Mouse (Mus musculus) gastrocnemius, postnatal 14 days (tissue): ENCODE data around the gene Mlc1. TPM values are rescaled to one million over a fixed set of nuclear protein-coding genes. Genes with fewer than 3 reads are reported as not detected.

ENCODE experiments used
- DNase-seq: peaks from one replicate; pipeline ENCODE4 v3.0.0; 2021; ENCODE audit warnings: mixed read lengths
- intact Hi-C: fragments of 180-260 bp; cut with DNase I; formaldehyde crosslinking; loops from one replicate; pipeline ENCODE4 v1.15.1; 2025; ENCODE audit warnings: low total_unique reads
- long read RNA-seq, 2 experiments: library from polyadenylated mRNA; stranded (forward); transcript quantifications; one replicate each; pipeline ENCODE4 v2.0.0; 2021
- total RNA-seq, 2 experiments: library from RNA; stranded (reverse); gene quantifications; 2 replicates each; pipeline ENCODE4 v1.2.3; 2021

The Mlc1 gene
- under 1 TPM; 0.10 to 0.11 TPM for total RNA-seq
- long read RNA-seq, experiment 1, result 0 reads
- long read RNA-seq, experiment 2, result 0 reads

DNA sequence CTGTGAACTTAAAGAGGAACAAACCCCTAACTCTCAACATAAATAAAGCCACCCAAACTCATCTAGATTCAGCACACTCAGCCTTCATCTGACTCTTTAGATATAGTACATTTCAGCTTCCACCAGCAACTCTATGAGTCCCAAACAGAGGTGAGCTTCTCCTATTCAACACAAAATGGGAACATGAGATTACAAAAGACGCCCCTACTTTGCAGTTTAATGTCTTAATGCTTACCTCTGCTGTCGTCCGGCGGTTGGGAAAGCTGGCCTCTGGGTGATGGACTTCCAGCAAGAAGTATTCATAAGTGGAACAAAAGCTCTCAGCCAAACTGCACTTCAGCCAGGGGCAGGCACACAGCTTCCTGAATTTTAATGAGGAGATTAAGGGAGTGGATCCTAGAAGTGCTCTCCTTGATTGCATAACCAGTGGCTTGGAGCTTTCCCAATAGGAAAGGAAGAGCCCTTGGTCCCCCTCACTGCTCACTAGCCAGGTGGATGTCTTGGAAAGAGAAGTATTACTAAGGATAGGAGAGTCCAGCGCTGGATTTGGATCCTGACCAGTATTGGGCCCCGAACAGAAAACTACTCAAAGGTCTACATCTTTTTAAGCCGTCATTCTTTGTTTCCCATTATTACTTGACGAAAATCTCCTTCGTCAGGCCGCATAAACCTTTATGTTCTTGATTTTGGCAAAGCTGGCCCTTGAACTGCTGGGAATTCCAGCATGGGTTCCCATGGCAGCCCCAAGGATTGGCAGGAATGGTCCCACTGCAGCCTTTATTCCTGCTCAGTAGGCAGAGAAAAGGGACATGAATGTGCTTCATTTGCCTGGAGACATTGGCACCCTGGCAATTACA is at the start of gene Mlc1:
TSS of gene Mlc1 (minus strand) at position 727 of the 857 bp plus-strand sequence.
- intact Hi-C loops, result no loop called here
- no peak for DNase-seq

DNA sequence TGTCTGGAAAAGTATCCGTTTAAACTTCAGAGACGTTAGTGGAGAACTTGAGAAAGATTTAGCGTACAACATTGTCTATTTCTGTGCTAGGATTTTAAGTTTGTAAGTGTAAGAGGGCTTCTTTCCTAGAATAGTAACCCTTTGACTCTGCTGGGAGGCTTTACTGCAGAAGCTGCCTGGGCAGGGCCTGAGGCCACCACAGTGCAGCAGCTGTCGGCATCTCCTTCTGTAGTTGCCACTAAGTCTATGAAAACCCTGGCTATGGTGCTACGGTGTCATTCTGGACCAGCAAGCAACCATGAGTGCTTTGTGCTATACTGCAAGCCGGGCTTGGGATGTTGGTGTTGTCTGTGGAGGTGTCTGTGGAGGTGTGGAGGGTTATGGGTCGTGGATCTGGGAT is 41.7 kb upstream of the Mlc1 start:
- no peak for DNase-seq
- intact Hi-C loops, result no loop called here

DNA sequence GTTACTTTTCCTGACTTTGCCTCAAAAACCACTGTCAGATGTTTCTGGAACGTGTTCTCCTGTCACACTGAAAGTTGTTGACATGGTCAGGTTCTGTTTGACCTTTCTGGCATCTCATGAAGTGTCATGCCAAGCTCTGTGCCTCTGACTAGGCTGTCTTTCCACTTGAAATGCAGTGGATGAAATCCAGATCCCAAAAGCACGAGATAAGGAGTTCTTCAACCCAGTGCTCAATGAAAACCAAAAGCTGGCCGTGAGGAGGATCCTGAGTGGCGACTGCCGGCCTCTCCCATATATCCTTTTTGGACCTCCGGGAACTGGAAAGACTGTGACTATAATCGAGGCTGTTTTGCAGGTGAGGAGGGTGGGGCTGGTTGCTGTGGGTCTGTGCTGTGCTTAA is 41.3 kb upstream of the Mlc1 start:
- no peak for DNase-seq
- intact Hi-C loops, result no loop called here

DNA sequence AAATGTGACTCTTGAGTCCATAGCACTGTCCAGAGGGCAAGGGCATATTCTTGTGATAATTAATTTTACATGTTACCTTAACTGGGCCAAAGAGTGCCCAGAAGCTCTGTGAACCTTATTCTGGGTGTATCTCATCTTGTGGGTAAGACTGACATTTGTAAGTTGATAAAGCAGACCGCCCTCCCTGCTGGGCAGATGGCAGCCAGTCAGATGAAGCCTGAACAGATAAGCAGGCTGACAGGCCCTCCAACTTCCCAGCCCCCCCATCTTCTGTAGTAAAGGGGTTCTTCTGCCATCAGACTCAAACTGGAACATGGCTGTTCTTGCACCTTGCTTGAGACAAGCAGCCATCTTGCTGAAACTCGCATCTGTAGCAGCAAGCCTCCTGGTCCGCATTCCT is 37.9 kb upstream of the Mlc1 start:
- no peak for DNase-seq
- intact Hi-C loops, result no loop called here

DNA sequence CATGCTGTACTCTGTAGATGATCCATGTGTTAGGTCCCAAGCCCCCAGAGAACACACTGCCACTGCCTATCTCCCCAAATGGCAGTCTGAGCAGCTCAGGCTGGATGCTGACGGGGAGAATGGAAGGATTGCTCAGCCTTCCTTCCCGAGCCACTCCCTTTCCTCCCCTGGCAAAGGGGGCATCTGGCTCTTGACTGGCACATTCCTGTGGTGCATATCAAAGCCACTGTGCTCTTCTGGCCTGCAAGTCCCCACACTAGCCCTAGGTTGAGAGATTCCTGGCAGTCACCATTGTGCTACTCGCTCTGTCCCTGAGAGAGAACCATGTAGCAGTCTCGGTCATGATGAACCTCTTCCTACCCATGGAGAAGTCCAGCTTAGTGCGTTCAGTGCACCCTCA is 29.0 kb upstream of the Mlc1 start:
- intact Hi-C loops, result no loop called here
- DNase-seq, result no peak

DNA sequence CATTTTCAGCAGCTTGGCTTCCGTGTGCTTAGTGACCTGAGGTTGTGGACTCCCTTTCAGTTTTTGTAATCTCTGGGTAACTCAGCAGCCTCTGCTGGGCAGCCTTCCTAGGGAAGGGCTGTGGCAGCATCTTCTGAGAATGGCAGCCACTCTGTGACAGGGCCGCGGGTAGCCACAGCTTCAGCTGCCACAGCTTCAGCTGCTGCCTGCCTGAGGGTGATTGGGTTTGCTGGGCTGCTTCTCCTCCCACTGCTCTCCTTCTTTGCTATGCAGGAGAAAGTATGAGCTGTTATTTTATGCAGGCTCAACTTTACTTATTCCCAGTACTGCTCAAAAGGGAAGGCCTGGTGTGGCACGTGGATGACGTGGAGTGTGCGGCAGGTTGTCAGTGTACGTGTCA is 28.2 kb upstream of the Mlc1 start:
- no peak for DNase-seq
- intact Hi-C loops, result no loop called here

DNA sequence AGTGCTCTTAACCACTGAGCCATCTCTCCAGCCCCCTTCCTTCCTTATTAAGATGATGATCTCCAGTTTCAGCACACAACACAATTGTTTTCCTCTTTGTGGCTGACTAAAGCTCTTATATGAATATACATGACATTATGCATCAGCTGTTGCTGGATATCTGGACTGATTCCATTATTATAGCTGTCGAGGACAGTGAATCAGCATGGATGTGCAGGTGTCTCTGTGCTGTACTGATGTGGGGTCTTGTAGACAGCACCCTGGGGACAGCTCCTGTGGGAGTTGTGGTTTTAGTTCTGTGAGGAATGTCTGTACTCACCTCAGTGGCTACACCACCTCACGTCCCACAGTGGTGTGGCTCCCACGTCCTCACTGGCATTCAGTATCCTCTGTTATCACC is 22.4 kb upstream of the Mlc1 start:
- no peak for DNase-seq
- intact Hi-C loops, result no loop called here

DNA sequence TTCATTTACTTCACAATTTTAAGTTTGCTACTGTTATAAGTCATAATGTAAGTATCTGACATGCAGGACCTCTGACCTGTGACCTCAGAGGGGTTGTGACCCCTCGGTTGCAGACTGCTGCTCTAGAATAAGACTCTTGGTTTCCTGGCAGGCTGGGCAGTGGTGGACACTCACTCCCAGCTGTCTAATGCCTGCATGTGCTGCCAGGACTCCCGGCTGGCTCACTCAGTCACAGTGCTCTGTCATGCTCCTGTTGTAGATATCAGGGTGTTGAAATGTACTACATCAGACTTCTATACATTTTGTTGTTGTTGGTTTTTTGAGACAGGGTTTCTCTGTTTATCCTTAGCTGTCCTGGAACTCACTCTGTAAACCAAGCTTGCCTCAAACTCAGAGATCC is 21.6 kb upstream of the Mlc1 start:
- no peak for DNase-seq
- intact Hi-C loops, result no loop called here

DNA sequence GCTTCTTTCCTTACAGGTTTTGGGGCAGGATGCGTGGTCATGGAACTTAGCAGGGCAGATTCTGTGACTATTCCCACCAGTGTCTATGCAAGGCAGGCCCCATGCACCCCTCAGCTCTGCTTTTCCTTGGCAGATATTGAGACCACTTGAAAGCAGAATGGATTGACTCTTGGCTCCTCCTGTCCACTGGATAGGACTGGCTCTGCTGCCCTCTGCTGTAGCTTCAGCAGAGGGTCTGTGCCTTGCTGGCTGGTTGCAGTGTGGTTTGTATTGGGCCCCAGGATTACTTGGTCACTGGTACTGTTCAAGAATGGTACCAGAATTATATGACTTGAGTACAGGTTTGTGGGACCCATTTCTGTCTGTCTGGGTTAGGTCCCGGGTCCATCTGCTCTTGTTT is 20.3 kb upstream of the Mlc1 start:
- DNase-seq, result no peak
- intact Hi-C loops, result no loop called here

DNA sequence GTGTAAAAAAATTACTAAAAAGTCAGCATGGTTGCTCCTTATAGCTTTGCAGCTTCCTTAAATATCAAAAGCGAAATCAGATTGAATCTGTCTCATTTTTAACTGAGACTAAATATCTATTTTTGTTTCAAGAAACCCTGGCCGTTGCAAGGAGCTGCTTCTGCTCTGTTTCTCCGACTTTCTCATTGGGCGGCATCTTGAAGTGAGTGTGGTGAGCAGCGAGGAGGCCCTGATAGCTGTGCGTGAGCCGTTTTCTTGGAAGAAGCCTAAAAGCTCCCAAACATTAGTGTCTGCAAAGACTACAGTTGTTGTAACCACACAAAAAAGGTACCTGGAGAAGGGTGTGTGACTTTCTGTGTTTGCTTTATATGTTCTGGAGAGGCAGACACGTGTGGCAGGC is 19.8 kb upstream of the Mlc1 start:
- intact Hi-C loops, result no loop called here
- no peak for DNase-seq

DNA sequence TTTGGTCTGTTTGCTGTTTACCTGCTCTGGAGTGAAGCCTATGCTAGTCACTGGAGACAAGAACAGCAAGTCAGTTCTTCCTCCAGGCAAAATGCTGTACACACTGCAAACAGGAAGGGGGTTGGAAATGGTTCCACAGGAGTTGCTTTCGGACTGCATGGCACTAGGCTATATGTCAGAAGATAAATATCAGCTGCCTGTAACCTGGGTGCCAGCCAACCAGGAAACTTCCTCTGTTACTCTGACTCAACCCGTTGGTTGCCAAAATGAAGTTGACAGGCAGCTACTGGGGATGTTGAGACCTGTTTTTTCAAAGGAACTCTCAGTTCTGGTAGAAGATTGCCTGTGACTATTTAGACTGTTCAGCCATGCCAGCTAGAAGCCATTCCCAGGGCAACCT is 10.4 kb upstream of the Mlc1 start:
- intact Hi-C loops, result no loop called here
- no peak for DNase-seq

DNA sequence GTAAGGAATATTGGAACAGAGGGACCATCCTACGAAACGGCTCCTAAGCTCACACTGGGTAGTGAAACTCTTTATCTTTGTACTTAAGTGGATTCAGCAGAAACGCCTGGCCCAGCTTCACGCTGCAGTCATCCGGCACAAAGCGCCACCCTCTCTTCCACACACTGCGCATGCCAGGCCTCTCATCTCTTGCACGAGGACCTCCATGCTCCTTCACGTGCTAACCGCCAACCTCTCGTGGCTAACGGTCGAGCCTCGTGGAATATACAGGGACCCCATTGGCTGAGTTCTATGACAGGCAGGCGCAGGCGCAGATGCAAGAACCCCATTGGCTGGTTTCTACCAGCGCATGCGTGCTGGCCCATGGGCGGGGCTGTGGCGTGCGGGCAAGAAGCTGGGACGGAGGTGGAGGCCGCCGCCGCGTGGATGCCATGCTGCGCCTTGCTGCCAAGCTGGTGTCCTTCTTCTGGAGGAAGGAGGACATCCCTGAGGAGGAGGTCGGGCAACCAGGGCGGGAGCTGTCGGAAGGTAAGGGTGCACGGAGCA is 3.8 kb upstream of the Mlc1 start, which contains the start of gene Mov10l1:
TSS of gene Mov10l1 (plus strand) at position 376 of the 546 bp plus-strand sequence.
- DNase-seq, result no peak

DNA sequence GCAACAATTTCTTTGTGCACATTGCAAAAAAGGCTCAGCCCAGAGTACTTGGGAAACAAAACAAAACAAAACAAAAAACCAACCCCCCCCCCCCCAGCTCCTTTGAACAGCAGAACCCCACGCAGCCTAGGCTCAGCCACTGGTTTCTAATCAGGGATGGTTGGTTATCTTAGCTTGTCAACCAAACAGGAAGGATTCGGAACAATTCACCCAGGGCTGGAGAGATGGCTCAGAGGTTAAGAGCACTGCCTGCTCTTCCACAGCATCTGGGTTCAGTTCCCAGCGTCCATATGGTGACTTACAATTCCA is 285 bp upstream of the Mlc1 start:
- intact Hi-C loops, result no loop called here
- DNase-seq, result no peak

More for the DNA sequence above, 3.8 kb upstream of the Mlc1 start, which contains the start of gene Mov10l1:
- intact Hi-C loops, result no loop called here

DNA sequence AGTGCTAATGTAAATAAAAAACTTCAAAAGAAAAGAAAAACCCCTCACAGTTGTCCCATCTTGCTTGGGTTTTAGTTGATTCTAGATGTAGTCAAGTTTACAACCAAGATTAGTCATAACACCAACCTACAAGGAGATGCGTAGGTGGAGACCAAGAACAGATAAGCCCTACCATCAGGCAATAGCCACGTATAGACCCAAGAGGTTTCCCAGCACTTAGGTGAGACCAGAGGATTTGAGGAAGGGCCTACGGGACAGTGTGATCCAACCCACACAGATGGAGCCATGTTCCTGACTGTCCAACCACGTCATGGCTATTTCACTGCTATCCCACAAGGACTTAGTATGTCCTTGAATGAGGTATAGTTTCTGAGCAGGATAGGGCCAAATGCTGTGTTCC is 6.5 kb downstream of the Mlc1 start:
- intact Hi-C loops, result no loop called here
- DNase-seq, result no peak

DNA sequence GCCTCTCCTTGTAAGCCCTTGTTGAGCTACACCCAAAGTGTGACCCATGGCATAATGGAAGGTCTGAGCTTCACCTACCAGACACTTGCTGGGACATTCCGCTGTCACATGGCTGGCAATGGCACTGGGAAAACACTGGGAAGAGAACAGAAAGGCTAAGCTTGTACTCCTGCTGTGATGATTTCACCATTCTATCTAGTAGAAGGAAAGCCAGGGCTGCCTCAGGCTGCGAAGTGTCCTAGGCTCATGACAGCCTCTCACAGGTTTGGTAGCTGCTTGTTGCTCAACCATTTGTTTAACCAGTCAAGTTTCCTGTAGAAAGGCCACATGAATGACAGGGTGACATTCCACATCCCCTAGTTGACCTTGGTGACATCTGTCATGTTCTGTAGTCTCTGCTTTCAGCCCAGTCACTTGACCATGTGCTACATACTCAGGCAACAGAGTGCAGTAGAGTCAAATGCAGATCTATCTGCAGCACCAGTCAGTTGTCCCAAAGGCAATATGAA is 14.7 kb downstream of the Mlc1 start:
- intact Hi-C loops, result no loop called here
- DNase-seq, result no peak

DNA sequence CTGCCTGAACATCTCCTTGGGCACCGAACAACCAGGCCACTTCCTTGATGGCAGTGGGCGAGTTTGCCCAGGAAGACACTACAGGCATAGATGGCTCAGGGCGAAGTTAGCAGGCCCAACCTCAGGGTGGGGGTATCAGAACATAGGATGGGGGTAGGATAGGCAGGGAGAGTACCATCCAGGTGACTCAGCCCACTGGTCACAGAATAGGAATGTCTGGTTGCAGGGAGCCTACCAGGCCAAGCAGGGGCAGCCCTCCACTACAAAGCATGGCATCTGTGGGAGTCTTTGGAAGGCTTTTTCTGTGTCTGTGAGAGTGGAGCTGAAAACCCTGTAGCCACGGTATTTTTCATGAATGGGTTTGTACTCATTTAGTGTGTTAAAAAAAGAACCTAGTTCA is 21.3 kb downstream of the Mlc1 start:
- no peak for DNase-seq
- intact Hi-C loops, result no loop called here

DNA sequence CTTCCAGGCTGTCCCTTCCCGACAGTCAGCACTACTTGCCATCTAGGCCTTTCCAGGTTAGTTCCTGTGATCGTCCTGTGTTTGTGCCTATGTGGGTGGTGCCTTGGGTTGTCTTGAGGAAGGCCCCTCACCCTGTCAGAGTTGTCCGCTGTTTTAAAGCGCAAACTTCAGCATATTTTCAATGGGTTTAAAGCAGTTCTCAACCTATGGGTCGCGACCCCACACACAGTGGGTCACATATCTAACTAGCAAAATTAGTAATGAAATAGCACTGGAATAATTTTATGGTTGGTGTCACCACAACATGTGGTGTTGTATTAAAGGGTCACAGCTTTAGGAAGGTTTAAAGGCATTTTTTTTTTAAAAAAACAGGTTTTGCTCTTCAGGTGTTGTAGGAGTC is 23.5 kb downstream of the Mlc1 start:
- intact Hi-C loops, result no loop called here
- DNase-seq, result no peak

DNA sequence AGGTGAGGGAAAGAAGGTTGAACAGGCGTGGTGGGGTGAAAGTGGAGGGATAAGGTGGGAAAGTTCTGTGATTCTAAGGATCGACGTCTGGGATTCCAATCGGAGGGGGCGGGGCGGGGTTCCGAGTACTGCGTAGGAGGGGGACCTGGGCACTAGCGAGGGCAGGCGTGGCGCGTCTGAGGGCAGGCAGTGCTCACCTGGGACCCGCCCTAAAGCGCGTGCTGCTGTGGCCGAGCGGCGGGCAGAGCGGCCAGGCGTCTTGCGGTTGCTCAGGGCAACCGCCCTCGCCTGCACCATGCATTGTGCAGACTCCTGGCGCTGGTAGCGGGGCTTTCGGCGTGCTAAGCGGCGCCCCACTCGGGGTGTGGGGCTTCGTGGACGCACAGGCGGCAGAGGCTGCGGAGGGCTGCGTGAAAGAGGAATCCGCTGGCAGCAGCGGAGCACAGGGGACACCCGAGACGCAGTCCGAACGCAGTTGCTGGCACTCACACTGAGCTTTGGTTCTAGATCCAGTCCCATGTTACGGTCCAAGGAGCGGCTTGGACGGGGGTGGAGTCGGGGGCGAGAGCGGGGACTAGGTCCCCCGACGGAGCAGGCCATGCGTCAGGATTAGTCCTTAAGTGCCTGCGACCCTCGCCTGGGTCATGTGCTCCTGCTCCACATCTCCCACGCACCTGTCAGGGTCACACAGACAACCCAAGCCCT is 24.3 kb downstream of the Mlc1 start, which contains the start of gene Ttll8:
TSS of gene Ttll8 (minus strand) at position 51 of the 705 bp plus-strand sequence.
- no peak for DNase-seq
- intact Hi-C loops, result no loop called here

DNA sequence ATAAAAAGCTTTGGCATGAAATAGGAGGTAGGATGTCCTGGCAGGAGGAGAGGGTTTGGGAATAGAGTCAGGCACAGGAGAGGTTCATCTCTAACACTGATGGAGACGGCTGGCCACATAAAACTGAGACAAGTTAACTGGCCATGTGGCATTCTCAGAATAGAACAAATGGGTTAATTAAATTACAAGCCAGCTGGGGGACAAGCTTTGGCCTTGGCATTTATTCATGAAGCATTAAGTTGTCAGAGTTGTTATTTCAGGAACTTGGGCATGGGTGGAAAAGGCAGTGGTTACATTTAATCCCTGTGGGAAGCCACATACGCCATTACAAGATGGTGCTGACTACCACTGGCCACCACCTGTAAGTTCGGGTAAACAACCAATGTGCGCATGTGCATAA is 27.6 kb downstream of the Mlc1 start:
- intact Hi-C loops, result no loop called here
- DNase-seq, result no peak

DNA sequence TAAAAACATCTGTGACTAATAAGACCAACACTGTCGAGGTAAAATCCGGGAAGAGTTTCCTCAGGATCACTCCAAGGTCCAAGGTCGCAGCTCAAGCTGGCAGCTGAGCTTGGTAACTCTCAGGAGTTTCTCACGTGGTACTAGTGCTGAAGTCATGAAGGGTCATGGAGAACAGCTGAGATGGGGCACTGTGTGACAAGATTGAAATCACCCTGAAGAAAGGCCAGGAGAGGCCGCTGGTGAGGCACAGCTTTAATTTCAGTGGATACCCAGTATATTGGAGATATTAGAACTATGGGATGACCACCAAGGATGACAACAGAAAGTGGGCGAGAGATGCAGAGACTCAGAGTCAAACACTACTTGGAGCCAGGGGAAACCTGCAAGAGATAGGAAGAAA is 32.0 kb downstream of the Mlc1 start:
- no peak for DNase-seq
- intact Hi-C loops, result no loop called here
